Mouse (Mus musculus): ENCODE measurements around the gene Slc26a1. TPM values are rescaled to one million over a fixed set of nuclear protein-coding genes. Genes with fewer than 3 reads are reported as not detected.
A peak's percentile ranks its signal among the peaks of the same experiment; 100 is the strongest.

Gene Slc26a1
- polyA plus RNA-seq, 1 experiment from 2014 or later = 0.50 TPM

DNA sequence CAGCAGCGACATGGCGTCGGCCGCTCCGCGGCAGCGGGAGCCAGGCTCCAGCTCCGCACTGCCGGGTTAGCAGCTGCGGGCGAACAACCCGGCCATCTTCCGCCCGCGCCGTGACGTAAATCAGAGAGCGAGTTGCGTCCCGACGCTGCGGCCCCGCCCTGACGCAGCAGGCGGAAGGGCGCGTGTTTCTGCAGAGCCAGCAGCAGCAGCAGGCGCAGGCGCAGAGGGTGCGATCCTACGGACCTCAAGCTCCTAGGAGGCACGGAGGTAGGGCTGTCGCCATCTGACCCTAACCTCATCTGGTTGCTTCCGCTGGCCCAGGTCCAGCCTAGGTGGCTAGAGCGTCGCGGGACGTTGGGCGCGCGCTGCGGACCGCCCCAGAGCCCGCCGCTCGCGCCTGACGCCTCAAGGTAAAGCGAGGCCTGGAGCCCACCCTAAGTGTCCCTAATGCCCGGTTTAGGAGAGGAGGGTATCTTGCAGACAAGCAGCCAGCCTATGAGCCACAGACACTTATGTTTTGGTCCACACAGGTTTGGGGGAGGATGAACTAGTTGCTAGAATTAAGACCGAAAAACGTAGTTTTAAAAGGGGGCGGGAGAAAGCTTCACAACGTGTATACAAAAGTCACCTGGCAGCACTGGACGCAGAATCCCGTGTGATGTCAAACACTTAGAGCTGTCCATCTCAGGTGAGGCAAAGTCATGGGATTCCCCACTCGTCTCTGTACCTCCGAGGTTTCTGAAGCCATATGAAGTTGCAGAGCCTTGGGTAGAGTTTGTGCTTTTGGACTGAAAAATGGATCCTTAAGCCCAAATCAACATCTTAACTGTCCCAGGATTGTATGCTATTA lies 45.5 kb downstream of the Slc26a1 start, which contains the start of the genes Gak and Tmem175:
TSS of gene Gak (minus strand) at position 122 of the 850 bp plus-strand sequence.
TSS of gene Tmem175 (plus strand) at position 137 of the 850 bp plus-strand sequence.
- WGBS = under 1% methylated on average over 58 of the region's 58 CpGs
- ATAC-seq (ENCODE audit: borderline replicate concordance, extremely low read depth, low FRiP score, low TSS enrichment) = peak; percentile 98
- Histone ChIP-seq H3K27ac (peak within 1 kb of the TSS; percentile 89), H3K36me3 (no peaks in the 10 kb centered on the region), H3K9me3 (no peaks in the 10 kb centered on the region), H3K4me1 (peaks cover 23% of the 10 kb centered on the region), H3K4me3 (peak within 1 kb of the TSS; percentile 90), H3K4me2 (peak within 1 kb of the TSS; percentile 86), H3K27me3 (no peaks in the 10 kb centered on the region), H3K9ac (peak within 1 kb of the TSS; percentile 95)

DNA sequence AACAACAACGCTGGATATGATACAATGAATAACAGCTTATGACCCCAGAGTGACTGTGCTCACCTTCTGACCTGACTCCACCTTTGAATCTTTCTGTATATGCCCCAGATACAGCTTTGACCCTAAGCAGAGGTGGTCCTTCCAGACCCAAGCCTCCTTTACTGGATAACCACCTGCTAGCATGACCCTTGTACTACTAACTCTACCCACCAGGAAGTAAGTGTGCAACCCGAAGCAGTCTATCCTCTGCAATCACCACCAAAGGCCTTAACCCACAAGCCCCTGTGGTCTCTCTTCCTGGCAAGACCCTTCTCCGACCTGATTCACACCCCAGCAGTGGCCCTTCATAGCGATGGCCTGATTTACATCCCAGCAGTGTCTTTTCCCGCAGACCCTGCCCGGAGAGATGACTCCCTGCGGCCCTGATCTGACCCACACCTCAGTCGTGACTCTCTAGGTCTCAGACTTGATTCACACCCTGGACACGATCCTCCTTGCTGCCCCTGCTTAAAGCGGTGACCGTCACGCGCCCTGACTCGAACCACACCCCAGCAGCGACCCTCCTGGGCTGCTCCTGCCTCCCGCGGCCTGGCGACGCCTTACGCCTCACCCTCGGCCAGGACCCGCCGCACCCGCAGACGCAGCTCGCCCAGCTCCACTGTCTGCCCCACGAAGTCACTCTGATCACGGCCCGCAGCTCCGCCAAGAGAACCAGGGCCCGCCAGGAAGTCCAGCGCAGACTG lies 46.3 kb downstream of the Slc26a1 start:
- Histone ChIP-seq H3K9me3 (no peaks in the 10 kb centered on the region), H3K36me3 (peaks cover 5% of the 10 kb centered on the region; the same call in 1 of the 2 replicates), H3K9ac (peak overlapping the region; percentile 95), H3K27me3 (no peaks in the 10 kb centered on the region), H3K27ac (peak overlapping the region; percentile 89), H3K4me1 (peaks cover 23% of the 10 kb centered on the region), H3K4me2 (peak overlapping the region; percentile 86), H3K4me3 (peak overlapping the region; percentile 90)
- ATAC-seq (ENCODE audit: borderline replicate concordance, extremely low read depth, low FRiP score, low TSS enrichment) = peak; percentile 88
- WGBS = 2% methylated on average over 32 of the region's 32 CpGs

DNA sequence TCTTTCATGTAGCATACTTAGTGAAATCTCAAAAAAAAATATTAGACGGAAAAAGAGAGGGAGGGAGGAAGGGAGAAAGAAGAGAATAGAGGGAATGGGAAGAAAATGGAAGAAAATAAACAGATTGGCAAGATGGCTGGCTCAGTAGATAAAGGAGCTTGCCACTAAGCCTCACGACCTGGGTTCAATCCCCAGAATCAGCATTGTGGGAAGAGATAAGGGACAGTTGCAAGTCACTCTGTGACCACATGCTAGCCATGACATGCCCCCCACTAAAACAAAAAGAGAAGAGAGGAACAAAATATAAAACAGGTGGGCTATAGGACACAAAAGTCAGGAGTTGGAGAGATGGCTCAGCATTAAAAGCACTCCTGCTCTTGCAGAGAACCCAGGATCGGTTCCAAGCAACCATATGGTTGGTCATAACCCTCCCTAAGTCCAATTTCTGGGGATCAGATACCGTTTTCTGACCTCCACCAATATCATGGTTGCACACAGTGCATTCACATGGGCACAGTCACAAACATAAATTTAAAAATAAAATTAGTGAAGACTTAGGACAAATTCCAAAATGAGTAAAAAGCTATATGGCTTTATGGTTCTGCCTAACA lies 49.2 kb downstream of the Slc26a1 start:
- Histone ChIP-seq H3K4me2 (no peak overlapping the region), H3K4me3 (no peak overlapping the region), H3K27me3 (no peaks in the 10 kb centered on the region), H3K27ac (no peak overlapping the region), H3K9ac (no peak overlapping the region), H3K36me3 (peaks cover 30% of the 10 kb centered on the region), H3K9me3 (no peaks in the 10 kb centered on the region), H3K4me1 (peaks cover 23% of the 10 kb centered on the region)
- ATAC-seq (ENCODE audit: borderline replicate concordance, extremely low read depth, low FRiP score, low TSS enrichment) = no peak
- WGBS = 82% methylated on average over 4 of the region's 4 CpGs

GRCm38 (mm10) chr5:108621870-108622269 lies 53.5 kb downstream of the Slc26a1 start:
- no peaks in the 10 kb centered on the region for H3K4me1 ChIP-seq
- no peak overlapping the region for H3K4me3 ChIP-seq
- H3K9me3 ChIP-seq = no peaks in the 10 kb centered on the region
- no peaks in the 10 kb centered on the region for H3K27me3 ChIP-seq
- 57% methylated on average over 2 of the region's 2 CpGs for WGBS
- ATAC-seq (ENCODE audit: borderline replicate concordance, extremely low read depth, low FRiP score, low TSS enrichment) = no peak
- H3K4me2 ChIP-seq = no peak overlapping the region
- no peak overlapping the region for H3K9ac ChIP-seq
- H3K27ac ChIP-seq = no peak overlapping the region
- peaks cover 42% of the 10 kb centered on the region for H3K36me3 ChIP-seq

Other genes starting within 250 kb of the Slc26a1 start
- 344 and 363 TPM in 2 replicates for gene Atp5k, start 241.1 kb downstream of the Slc26a1 start, polyA plus RNA-seq (2015; fragmentation: Nextera tagmentation; extraction: Ambion mirVana)
- 0.24 and 0.34 TPM in 2 replicates for gene Mfsd7a, start 226.7 kb downstream of the Slc26a1 start, polyA plus RNA-seq (2015; fragmentation: Nextera tagmentation; extraction: Ambion mirVana)
- gene Pcgf3, start 214.3 kb downstream of the Slc26a1 start, polyA plus RNA-seq (2015; fragmentation: Nextera tagmentation; extraction: Ambion mirVana) = 17.2 and 19.3 TPM in 2 replicates
- 0.57 and 0.98 TPM in 2 replicates for gene Cplx1, start 125.5 kb downstream of the Slc26a1 start, polyA plus RNA-seq (2015; fragmentation: Nextera tagmentation; extraction: Ambion mirVana)
- gene Gak, start 45.8 kb downstream of the Slc26a1 start, polyA plus RNA-seq (2015; fragmentation: Nextera tagmentation; extraction: Ambion mirVana) = 46.5 and 49.0 TPM in 2 replicates
- 28.3 and 29.5 TPM in 2 replicates for gene Tmem175, start 45.8 kb downstream of the Slc26a1 start, polyA plus RNA-seq (2015; fragmentation: Nextera tagmentation; extraction: Ambion mirVana)
- gene Idua, start 15.2 kb downstream of the Slc26a1 start, polyA plus RNA-seq (2015; fragmentation: Nextera tagmentation; extraction: Ambion mirVana) = 12.1 and 14.5 TPM in 2 replicates
- 10.7 and 11.7 TPM in 2 replicates for gene Dgkq, start 5.9 kb downstream of the Slc26a1 start, polyA plus RNA-seq (2015; fragmentation: Nextera tagmentation; extraction: Ambion mirVana)
- gene Fgfrl1, start 16.8 kb upstream of the Slc26a1 start, polyA plus RNA-seq (2015; fragmentation: Nextera tagmentation; extraction: Ambion mirVana) = 35.8 and 36.3 TPM in 2 replicates
- not detected in 2 replicates for gene Rnf212, start 99.4 kb upstream of the Slc26a1 start, polyA plus RNA-seq (2015; fragmentation: Nextera tagmentation; extraction: Ambion mirVana)
- gene Tmed11, start 119.8 kb upstream of the Slc26a1 start, polyA plus RNA-seq (2015; fragmentation: Nextera tagmentation; extraction: Ambion mirVana) = not detected in 2 replicates
- gene Vmn2r8, start 133.3 kb upstream of the Slc26a1 start, polyA plus RNA-seq (2015; fragmentation: Nextera tagmentation; extraction: Ambion mirVana) = not detected in 2 replicates
- not detected in 2 replicates for gene Vmn2r9, start 177.0 kb upstream of the Slc26a1 start, polyA plus RNA-seq (2015; fragmentation: Nextera tagmentation; extraction: Ambion mirVana)